Comparison of ENCODE assay signal across 11 mouse cellular contexts in genomic region chr7:26783163-26783562, GRCm38 (mm10). TPM values are rescaled to one million over a fixed set of nuclear protein-coding genes. Genes with fewer than 3 reads are reported as not detected.
DNase-seq lines count a peak whose midpoint lies in the region; ATAC-seq and TF ChIP-seq lines count a peak whose summit lies in the region.
"Had no signal": no experiment of that assay in that cellular context is flagged by ENCODE, and none has a peak within 500 bp of the region (broad histone marks: within the 10 kb centered on the region; RNA-seq: fewer than 3 reads in every experiment).

No protein-coding gene starts in this region.

- WGBS in intestine, embryonic 15.5 days, result 39% methylated on average over 5 of the region's 5 CpGs
- 26% methylated on average over 5 of the region's 5 CpGs for WGBS in intestine, postnatal 0 days

- H3K27ac ChIP-seq in intestine, embryonic 15.5 days, result no peak overlapping the region
- H3K27ac ChIP-seq in intestine, postnatal 0 days (ENCODE audit: low read depth, low read length), result no peak overlapping the region
- H3K27ac ChIP-seq: heart, embryonic 15.5 days had no signal

- H3K4me3 ChIP-seq in intestine, embryonic 15.5 days (replicated peaks), result no peak overlapping the region
- no peak overlapping the region for H3K4me3 ChIP-seq in intestine, postnatal 0 days (ENCODE audit: low read depth, low read length)
- H3K4me3 ChIP-seq: heart, embryonic 15.5 days; myocyte had no signal

- no peaks in the 10 kb centered on the region for H3K4me1 ChIP-seq in intestine, embryonic 15.5 days (replicated peaks)
- H3K4me1 ChIP-seq in intestine, postnatal 0 days (replicated peaks; ENCODE audit: control insufficient read depth, insufficient read depth, low read length), result no peaks in the 10 kb centered on the region
- H3K4me1 ChIP-seq: heart, embryonic 15.5 days had no signal

- H3K9me3 ChIP-seq in intestine, embryonic 15.5 days, result no peaks in the 10 kb centered on the region
- H3K9me3 ChIP-seq in intestine, postnatal 0 days (ENCODE audit: control insufficient read depth), result no peaks in the 10 kb centered on the region
- H3K9me3 ChIP-seq: heart, embryonic 15.5 days had no signal

- H3K36me3 ChIP-seq in intestine, embryonic 15.5 days, result no peaks in the 10 kb centered on the region
- H3K36me3 ChIP-seq in intestine, postnatal 0 days (ENCODE audit: control insufficient read depth, insufficient read depth), result no peaks in the 10 kb centered on the region
- H3K36me3 ChIP-seq: heart, embryonic 15.5 days had no signal

- no peak overlapping the region for H3K9ac ChIP-seq in intestine, embryonic 15.5 days
- H3K9ac ChIP-seq in intestine, postnatal 0 days (ENCODE audit: low read depth, low read length), result no peak overlapping the region
- H3K9ac ChIP-seq: heart, embryonic 15.5 days; lung, embryonic 14.5 days had no signal

- peak; percentile 53; the same call in 1 of the 2 replicates for ATAC-seq in intestine, embryonic 15.5 days
- ATAC-seq in intestine, postnatal 0 days, result no peak

- peak; percentile 23 for DNase-seq in right cerebral cortex, adult 18-20 months
- no peak for DNase-seq in right cerebral cortex, postnatal 10 days (ENCODE audit: low spot score in 2 of 2)
- peak; percentile 3 to 12 for DNase-seq in cerebellum, postnatal 10 days
- DNase-seq in urinary bladder, postnatal 14 days (ENCODE audit: low spot score), result peak; percentile 60
- DNase-seq in embryo, embryonic 11 days, result no peak
- DNase-seq: lung, embryonic 14.5 days; right cerebral cortex, postnatal 4 days had no signal

- H3K4me2 ChIP-seq in intestine, embryonic 15.5 days (replicated peaks), result no peak overlapping the region
- no peak overlapping the region for H3K4me2 ChIP-seq in intestine, postnatal 0 days (replicated peaks; ENCODE audit: low read depth)
- H3K4me2 ChIP-seq: heart, embryonic 15.5 days; lung, embryonic 14.5 days had no signal

- no peak for TF ChIP-seq CTCF in intestine, postnatal 0 days (IDR thresholded peaks at IDR 0.05; ENCODE audit: low read depth)

- no peaks in the 10 kb centered on the region for H3K27me3 ChIP-seq in intestine, embryonic 15.5 days (replicated peaks)
- H3K27me3 ChIP-seq in intestine, postnatal 0 days (replicated peaks; ENCODE audit: control insufficient read depth, insufficient read depth, low read length), result no peaks in the 10 kb centered on the region
- H3K27me3 ChIP-seq: heart, embryonic 15.5 days had no signal

RNA-seq across cellular contexts. Expression of gene Cyp2g1, which starts 25.5 kb away (rescaled TPM):
- polyA plus RNA-seq in intestine, embryonic 15.5 days (2015; fragmentation: Nextera tagmentation; extraction: Ambion mirVana), result not detected in 2 replicates
- polyA plus RNA-seq in intestine, postnatal 0 days (2015; fragmentation: Nextera tagmentation; extraction: Ambion mirVana), result not detected in 2 replicates
- polyA plus RNA-seq: heart, embryonic 15.5 days; lung, embryonic 14.5 days; myocyte had no signal

RNA-seq across cellular contexts. Expression of gene Cyp2b19, which starts 26.2 kb away (rescaled TPM):
- polyA plus RNA-seq in intestine, embryonic 15.5 days (2015; fragmentation: Nextera tagmentation; extraction: Ambion mirVana), result not detected in 2 replicates
- polyA plus RNA-seq in intestine, postnatal 0 days (2015; fragmentation: Nextera tagmentation; extraction: Ambion mirVana), result not detected in 2 replicates
- polyA plus RNA-seq: heart, embryonic 15.5 days; lung, embryonic 14.5 days; myocyte had no signal

RNA-seq across cellular contexts. Expression of gene Cyp2a5, which starts 51.9 kb away (rescaled TPM):
- not detected in 2 replicates for polyA plus RNA-seq in intestine, embryonic 15.5 days (2015; fragmentation: Nextera tagmentation; extraction: Ambion mirVana)
- polyA plus RNA-seq in intestine, postnatal 0 days (2015; fragmentation: Nextera tagmentation; extraction: Ambion mirVana), result not detected in 2 replicates
- polyA plus RNA-seq: heart, embryonic 15.5 days; lung, embryonic 14.5 days; myocyte had no signal

Comparison
In these comparisons a context has a peak if more than half of its experiments do, and no peak if none do; other contexts are left out.
1. DNase-seq: peak in right cerebral cortex, adult 18-20 months (single experiment), cerebellum, postnatal 10 days (2 of 2) and urinary bladder, postnatal 14 days (single experiment); none in right cerebral cortex, postnatal 10 days (0 of 2) and embryo, embryonic 11 days (single experiment).